Mouse (Mus musculus) lung, postnatal 4 days (tissue): Measurements from ENCODE around the gene C9orf72.
"Not testable (repeated sequence)": the region's sequence is repeated elsewhere in the genome, so short reads cannot be mapped to it uniquely, and the experiment has no call there.

Experiments
- DNase-seq, 2 experiments: peaks; one replicate each; pipeline ENCODE4 v3.0.0; 2021

C9orf72 gene

DNA sequence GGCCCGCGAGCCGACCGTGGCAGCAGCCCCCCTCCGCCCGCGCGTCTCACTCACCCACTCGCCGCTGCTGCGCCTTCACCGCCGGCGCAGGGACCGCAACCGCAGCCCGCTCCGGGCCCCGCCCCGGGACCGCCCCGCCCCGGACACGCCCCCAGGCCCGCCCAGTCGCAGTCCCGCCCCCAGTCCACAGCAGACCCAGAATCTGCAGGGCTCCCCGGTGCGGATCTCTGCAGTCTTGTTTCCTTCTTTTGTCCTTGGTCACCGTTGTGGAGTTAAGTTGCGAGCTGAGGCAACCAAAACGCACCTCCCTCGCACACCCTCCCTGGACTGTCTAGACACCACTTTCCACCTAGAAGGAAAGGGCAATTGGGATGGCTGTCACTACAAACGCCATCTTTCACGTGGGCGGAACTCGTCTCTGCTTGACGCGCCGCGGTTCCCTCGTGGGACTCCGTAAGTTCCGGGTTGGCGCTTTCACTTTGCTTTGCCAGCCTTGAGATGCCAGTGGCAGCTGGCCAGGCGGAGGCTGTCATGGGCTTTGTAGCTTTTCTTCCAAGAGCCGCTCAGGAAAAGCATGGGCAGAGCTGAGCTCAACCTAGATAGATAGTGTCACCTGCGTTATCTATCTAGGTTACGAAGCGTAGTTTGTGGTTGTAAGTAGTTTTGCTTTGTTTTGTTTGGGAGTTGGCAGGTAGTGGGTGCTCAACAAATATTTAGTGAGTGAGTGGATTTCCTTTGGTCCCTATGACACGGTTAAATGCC is at the start of gene C9orf72:
TSS of gene C9orf72 (minus strand) at position 442 of the 762 bp plus-strand sequence.
- peak; percentile 95 to 96 for DNase-seq

DNA sequence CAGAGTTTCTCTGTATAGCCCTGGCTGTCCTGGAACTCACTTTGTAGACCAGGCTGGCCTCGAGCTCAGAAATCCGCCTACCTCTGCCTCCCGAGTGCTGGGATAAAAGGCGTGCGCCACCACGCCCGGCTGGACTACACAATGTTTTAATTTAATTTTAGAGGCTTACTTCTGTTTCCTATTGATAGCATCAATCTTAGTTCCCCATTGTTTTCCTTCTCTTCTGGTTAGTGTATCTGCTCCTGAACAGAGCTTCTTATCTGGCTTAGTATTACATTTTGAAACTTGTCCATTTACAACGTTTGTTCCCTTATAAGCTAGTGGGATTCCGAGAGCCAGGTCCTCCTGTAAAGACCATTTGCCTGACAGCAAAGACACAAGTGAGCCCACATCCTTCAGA is 33.0 kb upstream of the C9orf72 start:
- no peak for DNase-seq

DNA sequence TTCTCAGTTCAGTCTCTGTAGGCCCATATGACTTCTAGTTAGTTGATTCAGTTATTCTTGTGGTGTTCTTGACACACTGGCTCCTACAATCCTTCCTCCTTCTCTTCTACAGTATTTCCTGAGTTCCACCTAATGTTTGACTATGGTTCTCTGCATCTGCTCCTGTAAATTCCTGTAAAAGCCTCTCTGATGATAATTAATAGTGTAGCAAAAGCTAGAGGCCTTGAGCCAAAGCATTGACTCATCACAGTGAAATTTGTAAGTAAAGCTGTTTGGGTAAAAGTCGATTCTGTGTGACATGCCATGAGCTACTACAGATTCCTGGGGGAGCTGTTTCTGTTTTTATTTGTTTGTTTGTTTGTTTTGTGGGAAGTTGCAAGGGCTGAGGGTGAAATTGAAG is 18.0 kb upstream of the C9orf72 start:
- DNase-seq: no peak

DNA sequence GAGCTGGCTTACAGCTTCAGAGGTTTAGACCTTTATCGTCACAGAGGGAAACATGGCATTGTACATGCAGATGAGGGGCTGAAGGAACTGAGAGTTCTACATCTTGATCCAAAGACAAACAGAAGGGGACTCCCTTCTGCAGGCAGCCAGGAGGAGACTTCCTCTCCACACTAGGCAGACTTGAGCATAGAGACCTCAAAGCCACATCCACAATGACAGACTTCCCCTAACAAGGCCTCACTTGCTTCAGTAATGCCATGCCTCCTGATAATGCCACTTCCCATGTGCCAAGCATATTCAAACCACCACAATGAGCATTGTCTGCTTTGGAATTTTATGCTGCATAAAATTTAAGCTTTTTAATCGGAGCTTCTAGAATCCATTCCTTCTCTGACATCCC is 15.8 kb upstream of the C9orf72 start:
- no peak for DNase-seq

DNA sequence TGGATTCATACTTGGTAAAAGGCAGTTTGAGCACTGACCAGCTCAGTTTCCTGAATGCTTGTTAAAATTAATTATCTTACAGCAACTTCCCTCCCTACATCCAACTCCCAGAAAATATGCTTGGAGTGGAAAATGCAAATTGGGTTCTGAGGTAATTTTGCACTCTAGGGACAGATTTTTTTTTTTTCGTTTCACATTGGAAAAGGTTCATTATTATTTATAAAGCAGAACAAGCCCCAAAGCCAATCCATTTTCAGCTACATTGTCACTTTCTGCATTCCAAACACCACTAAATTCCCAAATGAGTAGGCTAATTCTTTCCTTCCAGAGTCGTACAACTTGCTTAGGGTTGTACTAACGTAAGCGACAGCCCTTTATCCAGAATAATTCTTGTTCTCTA is 12.7 kb upstream of the C9orf72 start:
- no peak for DNase-seq

DNA sequence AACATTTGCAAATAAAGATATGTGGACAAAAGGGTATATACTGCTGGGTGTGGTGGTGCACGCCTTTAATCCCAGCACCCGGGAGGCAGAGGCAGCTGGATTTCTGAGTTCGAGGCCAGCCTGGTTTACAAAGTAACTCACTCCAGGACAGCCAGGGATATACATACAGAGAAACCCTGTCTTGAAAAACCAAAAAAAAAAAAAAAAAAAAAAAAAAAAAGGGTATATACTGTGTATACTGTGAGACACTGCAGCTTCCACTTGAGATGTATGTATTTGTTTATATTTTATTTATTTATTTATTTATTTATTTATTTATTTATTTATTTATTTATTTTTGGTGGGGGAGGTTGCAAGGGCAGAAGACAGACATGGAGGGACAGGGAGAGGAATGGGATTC is 12.3 kb upstream of the C9orf72 start:
- not testable (repeated sequence) for DNase-seq

DNA sequence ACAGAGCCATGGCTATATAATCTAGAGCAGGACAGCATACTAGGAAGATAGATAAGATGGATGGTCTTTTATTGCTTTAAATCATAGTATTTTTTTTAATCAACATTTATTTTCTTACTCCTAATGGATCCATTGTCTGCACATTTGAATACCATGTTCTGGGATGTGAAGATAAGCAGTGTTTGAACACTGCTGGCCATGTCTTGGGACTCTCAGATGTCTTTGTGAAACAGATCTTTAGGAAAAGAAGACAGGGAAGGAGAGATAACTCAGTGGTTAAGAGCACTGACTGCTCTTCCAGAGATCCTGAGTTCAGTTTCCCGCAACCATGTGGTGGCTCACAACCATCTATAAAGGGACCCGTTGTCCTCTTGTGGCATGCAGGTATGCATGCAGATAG is 10.3 kb upstream of the C9orf72 start:
- no peak for DNase-seq

DNA sequence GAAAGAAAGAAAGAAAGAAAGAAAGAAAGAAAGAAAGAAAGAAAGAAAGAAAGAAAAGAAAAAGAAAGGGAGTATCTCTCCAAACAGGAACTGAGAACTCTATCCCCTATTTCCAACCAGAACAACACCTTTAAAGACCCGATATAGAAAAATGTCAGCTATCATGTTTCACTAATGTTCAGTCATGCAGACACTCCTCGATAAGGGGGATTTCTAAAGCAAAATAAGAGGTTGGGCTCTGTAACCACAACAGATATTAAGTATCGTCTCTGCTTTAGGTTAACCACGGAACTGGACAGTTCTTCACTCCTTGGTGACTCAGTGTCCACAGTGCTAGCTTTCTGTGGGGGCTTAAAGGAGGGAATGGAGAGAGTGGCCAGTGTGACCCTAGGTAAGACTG is 2.3 kb upstream of the C9orf72 start:
- DNase-seq: no peak

DNA sequence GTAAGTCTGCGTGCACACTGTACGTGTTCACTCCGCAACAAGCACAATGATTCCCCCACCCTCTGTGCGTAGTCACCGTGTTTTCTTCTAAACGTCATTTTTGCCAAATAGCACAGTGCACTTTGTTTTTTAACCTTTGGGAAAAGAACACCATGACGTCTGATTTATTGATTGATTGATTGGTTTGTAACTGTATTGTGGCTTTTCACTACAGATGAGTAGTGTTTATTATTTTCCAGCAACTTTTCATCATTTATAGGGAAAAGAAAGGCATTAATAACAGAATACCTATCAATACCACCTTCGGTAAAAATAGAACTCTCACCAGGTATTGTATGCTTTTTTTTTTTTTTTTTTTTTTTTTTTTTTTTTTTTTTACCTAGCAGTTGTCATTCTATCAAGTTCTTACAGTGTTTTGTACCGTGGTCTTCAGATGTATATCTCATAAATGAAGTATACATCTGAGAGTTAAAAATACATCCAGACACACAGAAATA is 569 bp upstream of the C9orf72 start:
- no peak for DNase-seq

DNA sequence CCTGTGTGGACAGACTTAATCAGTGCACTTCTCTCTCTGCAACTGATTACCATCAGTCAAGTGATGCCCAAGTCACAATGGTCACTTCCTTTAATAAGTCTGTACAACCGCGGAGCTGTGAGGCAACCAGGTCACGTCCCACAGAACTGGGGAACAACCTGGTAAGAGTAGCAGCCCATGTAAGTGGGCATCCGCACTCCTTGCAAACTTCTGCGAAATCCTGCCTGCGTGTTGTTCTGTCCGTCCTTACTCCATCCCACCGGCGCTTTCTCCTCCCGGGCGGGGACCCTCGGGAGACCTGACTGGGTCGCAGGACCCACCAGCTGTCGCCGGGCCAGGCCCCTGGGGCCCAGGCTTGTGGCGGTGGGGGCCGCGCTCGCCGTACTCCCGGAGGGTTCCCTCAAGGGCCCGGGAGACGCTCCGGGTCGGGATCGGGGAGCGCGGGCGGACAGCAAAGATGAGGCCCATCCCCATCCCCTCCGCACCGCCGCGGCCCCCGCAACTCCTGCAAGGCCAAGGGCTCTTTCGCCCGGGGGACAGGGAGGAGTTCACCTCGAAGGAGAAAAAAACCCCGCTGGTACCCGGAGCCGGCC is 738 bp downstream of the C9orf72 start:
- DNase-seq: peak; percentile 56 to 59

DNA sequence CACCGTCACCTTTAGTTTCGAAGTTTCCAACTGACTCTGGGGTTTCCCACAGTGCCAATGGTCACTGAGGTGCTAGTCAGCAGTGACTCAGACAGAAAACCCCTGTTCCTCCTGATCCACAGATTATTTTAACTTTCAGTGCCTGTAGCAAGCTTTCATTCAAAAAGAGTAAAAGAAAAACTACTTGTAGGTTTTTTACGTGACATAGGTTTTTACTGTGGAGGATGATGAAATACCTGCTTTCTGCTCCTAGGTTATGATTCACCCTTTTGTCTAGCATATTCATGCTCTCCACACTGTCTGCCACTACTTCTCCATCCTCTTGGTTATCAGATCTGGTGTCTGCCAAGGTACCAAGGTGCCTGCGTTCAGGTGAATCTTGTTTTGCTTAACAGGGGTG is 1.9 kb downstream of the C9orf72 start:
- no peak for DNase-seq

DNA sequence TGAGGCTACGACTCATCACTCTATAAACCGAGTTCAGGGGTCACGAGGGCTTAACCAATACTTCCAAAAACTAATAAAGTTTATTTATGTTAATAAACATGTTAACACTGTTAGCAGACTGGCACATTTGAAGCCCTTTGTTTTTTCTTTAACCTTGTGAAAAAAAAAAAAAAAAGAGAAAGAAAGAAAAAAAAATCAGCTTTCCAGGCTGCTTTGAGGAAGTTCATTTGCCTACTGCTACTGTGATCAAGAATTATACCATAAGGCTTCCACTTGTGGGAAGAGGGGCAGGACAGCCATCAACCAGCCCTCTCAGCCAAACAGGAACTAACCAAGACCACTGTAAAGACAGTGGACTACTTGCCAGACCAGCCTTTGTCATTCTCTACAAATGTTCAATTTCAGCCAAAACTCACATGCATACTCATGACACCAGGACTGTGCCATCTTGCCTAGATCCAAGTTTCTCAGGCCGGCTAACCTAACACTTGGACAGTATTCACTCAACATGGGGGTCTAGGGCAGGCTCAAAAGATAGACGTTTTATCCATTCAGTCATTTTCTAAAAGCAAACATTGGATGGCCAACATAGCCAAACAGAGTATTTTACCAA is 2.5 kb downstream of the C9orf72 start:
- no peak for DNase-seq

DNA sequence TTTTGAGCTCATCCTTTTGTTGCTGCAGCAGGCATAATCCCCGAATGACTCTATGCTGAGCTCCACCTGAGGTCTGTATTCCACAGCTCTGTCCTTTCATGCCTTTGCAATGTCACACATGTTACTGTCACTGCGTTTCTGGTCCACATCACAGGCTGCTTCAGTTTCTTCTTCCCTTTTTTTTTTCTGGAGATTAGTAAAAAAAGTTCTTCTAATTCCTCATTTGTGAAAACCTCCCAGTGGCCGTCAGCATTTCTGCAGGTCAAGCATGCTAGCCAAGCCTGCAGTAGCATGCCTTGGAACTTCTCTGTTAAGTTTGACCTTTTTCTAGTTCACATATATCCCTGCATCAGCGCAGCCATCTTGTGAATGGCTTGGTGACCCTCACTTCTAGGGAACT is 4.1 kb downstream of the C9orf72 start:
- peak; percentile 17 to 23 for DNase-seq

DNA sequence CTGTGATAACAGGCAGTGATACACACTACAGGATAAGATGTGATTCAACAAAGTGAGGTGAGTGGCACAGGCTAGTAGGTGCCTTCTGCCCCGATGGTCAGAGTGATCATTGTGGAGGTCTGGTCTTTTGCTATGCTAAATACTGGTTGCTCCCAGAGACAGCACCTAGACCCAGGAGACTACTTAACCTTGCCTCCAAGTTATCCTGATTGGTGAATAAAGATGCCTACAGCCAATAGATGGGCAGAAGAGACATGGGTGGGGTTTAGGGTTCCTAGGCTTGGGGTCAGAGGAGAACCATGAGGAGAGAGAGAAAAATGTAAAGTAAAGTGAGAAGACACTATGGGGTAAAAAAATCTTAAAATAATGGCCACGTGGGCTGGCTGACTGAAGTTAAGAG is 4.8 kb downstream of the C9orf72 start:
- DNase-seq: no peak

DNA sequence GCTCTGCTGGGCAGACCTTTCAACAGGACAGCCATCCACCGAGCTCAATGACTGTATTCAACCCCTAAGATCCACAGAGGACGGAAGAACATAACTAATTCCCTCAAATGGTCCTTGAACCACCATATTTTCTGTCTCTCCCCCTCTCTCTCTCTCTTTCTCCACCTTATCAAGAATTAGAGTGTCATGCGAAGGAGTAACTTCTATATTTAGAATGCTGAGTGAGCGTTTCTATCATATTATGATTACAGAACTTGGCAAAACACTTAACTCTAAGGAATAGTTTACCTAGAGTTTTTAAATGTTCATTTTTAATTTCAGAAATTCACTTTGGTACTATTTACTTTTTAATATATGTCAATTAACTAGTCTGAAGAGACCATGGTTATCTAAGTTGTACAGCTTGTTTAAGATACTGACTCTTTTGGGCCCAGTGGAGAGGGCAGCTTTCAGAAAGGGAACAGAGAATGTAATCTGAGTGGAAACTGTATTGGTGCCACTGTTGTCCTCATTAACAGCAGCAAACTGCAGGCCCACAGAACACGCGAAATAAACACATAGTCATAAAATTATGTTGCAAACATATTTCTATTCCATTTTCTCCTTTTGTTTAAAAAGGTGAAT is 5.8 kb downstream of the C9orf72 start:
- DNase-seq: no peak

DNA sequence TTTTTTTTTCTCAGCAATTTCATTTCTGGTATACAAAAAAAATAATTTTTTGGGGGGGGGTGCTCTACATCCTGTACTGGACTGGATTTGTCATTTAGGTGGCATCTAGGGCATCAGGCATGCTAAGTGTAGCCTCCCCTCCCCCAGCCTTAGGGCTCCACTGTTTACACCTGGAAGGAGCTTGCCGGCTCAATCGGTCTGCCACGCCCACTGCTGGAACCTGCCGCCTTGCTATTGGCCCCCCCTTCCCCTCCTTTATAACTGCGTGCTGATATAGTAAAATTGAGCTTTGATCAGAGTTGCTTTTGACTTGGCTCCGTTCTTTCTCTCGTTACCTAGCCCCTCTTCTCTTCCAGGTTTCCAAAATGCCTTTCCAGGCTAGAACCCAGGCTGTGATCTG is 21.3 kb downstream of the C9orf72 start:
- DNase-seq: no peak

DNA sequence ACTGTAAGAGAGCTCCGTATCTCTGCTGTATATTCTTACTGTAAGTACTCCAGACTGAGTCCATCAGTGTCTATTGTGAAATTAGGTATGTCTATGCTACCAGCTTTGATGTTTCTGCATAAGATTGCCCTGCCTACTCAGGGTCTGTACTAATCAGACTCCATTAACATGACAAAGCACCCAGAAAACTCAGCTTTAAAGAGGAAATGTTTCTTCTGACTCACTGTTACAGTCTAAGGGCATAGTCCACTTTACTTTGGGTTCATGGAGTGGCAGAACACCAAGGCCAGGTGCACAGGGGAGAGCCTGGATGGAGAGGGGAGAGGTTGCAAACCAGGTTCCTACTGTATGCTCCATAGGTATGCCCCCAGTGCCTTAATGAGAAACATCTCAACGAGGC is 22.3 kb downstream of the C9orf72 start:
- DNase-seq: no peak

DNA sequence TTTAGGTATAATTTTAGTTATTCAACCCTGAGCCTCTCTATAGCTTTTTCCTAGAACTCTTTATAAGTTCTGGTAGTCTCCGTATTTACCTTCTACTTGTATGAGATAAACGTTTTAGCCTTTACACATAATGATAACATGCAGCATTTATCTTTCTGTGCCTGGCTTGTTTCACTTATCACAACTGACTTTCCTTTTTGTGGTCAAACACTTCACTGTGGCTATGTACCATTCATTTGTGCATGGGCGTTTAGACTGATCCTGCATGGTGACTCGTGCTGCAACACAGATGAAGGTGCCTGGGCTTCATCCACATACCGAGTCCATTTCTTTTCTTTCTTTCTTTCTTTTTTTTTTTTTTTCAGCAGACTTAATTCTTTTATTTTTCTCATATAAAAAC is 24.3 kb downstream of the C9orf72 start:
- no peak for DNase-seq

DNA sequence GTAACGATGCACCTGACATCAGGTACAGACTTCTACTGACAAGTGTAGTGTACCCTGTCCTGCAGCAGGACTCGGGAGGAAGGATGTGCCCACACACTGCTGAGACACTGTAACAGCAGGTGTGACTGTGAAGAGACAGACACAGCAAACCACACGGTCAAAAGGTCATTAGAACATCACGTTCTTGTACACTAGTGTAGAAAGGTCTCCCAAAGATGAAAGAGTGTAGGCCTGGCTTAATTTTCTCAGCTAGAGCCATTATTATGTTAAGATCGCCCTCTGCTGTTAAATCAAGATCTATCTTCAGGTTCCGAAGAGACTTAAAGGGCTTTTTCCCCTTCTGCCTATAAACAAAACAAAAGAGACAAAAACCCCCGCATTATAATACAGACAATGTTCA is 33.2 kb downstream of the C9orf72 start:
- no peak for DNase-seq

DNA sequence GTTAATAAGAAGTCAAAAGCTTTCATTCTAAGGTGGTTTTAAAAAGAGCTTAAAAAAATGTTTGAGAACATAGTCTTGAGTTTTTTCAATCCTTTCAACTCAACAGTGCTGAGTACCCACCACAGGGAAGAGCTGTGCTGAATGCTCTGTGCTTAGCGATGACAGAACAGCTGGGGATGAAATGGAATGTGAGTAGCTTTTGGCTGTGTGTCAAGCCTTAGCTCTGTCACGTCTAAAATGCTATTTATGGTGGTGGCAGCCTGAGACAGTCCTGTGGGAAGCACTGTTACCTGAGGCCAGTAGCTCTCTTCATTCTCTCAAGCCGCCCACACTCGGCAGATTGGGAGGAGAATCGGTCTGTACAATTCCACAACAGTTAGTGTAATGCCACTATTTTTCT is 36.2 kb downstream of the C9orf72 start:
- DNase-seq: no peak

DNA sequence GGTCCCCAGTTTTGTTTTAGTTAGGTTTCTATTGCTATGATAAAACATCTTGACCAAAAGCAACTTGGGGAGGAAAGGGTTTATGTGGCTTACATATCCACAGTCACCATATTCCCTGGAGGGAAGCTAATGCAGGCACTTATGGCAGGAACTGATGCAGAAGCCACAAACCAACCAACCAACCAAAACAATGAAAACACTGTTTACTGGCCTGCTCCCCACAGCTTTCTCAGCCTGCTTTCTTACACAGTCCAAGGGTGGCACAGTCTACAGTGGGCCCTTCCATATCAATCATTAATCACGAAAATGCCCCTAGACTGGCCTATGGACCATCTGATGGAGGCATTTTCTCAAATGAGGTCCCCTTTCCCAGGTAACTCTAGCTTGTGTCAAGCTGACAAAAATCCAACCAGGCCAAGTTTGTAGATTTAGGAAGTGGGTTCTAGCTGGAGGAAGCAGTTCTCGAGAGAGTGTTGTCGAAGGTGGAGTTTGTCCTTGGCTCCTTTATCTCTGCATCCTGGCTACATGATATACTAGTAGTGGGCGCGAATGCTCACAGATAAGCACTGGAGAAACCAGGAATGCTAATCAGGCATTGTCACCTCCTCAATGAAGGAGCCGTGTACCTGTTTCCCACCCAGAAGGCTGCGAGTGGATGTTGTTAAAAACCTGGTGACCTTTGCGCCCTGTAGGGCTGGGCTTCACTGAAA is 38.2 kb downstream of the C9orf72 start:
- DNase-seq: no peak

DNA sequence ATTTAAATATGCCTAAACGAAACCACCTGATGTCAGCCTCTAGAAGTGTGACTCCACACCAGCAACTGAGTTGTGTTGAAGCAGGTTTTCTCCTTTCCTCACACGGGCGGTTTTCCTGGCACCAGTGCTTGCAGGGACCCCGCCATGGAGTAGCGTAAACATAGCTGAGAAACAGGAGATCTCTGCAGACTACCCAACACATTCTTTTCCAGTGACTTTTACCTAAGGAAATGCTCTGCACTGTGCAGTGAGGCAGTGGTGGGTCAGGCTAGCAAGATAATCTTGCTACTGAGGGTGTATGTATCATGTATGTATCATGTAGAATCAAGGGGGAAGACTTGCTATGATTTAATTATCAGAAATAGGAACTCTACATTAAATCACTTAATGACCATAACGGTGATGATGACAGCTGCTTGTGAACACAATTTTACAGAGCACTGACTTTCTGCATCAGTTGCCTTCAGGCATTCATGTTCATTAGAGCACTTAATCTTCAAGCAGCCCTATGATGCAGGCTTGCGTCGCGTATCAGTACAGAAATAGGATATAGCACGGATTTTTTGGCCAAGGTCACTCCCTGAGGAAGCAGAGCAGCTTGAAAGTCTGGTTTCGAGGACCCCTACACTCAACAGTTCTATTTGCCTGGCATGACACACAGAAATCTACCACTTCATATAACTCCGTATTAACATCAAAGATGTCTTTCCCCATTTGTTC is 47.9 kb downstream of the C9orf72 start:
- DNase-seq: no peak
